Mouse (Mus musculus): Measurements from ENCODE around the gene Pgap2. TPM values are rescaled to one million over a fixed set of nuclear protein-coding genes. Genes with fewer than 3 reads are reported as not detected.

The Pgap2 gene
- total and polyA plus RNA-seq, 3 experiments, result 21.1 to 91.1 TPM; not detected in 1

GRCm38 (mm10) chr7:102222336-102222735 is 12.3 kb downstream of the Pgap2 start (continued):
- no peak for TF ChIP-seq MAFK (IDR thresholded peaks at IDR 0.05; ENCODE audit: borderline replicate concordance, low read depth, low read length)
- TF ChIP-seq TAL1 (IDR thresholded peaks at IDR 0.05; ENCODE audit: low read length), result no peak
- TF ChIP-seq ZC3H11A (IDR thresholded peaks at IDR 0.05; ENCODE audit: low read depth, low read length), result 0 out of 2 replicates have a peak, but pooled peaks have one; percentile 11
- peak; percentile 35 for TF ChIP-seq RAD21 (IDR thresholded peaks at IDR 0.05; ENCODE audit: low read depth, low read length)
- TF ChIP-seq USF2 (IDR thresholded peaks at IDR 0.05; ENCODE audit: borderline replicate concordance in 1 of 2, insufficient read depth in 1 of 2, low read depth in 1 of 2, low read length in 2 of 2), result no peak
- TF ChIP-seq CHD1 (IDR thresholded peaks at IDR 0.05; ENCODE audit: low read depth, low read length), result 0 out of 2 replicates have a peak, but pooled peaks have one; percentile 42
- no peak for TF ChIP-seq MXI1 (IDR thresholded peaks at IDR 0.05; ENCODE audit: low read depth, low read length)
- TF ChIP-seq ZNF384 (IDR thresholded peaks at IDR 0.05; ENCODE audit: low read depth, low read length), result no peak
- no peak for TF ChIP-seq POLR2A (IDR thresholded peaks at IDR 0.05; ENCODE audit: control insufficient read depth in 1 of 2, insufficient read depth in 1 of 2, low read depth in 1 of 2, low read length in 2 of 2, poor library complexity in 1 of 2)
- TF ChIP-seq CHD2 (IDR thresholded peaks at IDR 0.05; ENCODE audit: low read length), result no peak
- TF ChIP-seq E2F4 (IDR thresholded peaks at IDR 0.05; ENCODE audit: borderline replicate concordance, low read depth, low read length), result no peak
- TF ChIP-seq TCF12 (IDR thresholded peaks at IDR 0.05; ENCODE audit: low read depth, low read length), result no peak
- no peak for TF ChIP-seq NRF1 (IDR thresholded peaks at IDR 0.05; ENCODE audit: insufficient read depth, low read depth, low read length, poor library complexity, severe bottlenecking)
- peak in 2 of 3 experiments; percentile 54 to 63; a peak in 4 of 6 replicates for TF ChIP-seq CTCF (IDR thresholded peaks at IDR 0.05 in 2 of 3, conservative IDR thresholded peaks at IDR 0.05 in 1 of 3; ENCODE audit: control insufficient read depth in 1 of 3, insufficient read depth in 1 of 3, low read depth in 2 of 3, low read length in 3 of 3, poor library complexity in 1 of 3, severe bottlenecking in 1 of 3)
- no peak for TF ChIP-seq MYC (IDR thresholded peaks at IDR 0.05; ENCODE audit: low read depth, low read length)
- peak; percentile 54 for TF ChIP-seq SIN3A (IDR thresholded peaks at IDR 0.05; ENCODE audit: low read length)
- no peak for TF ChIP-seq ELF1 (IDR thresholded peaks at IDR 0.05; ENCODE audit: low read depth, low read length)

GRCm38 (mm10) chr7:102222830-102223556 is 13.0 kb downstream of the Pgap2 start:
- Histone ChIP-seq H3K79me2 (ENCODE audit: control insufficient read depth, insufficient read depth, low read length, poor library complexity) (peaks cover 3% of the 10 kb centered on the region), H3K4me3 (ENCODE audit: control insufficient read depth in 1 of 2, insufficient read depth in 1 of 2, low read depth in 2 of 2, low read length in 2 of 2) (peak overlapping the region; percentile 87 to 90), H3K36me3 (ENCODE audit: control insufficient read depth in 1 of 2, insufficient read depth in 2 of 2, low read length in 2 of 2) (peaks cover 0 to 9% of the 10 kb centered on the region in 2 experiments; a peak in 2 of 4 replicates), H3K9me3 (replicated peaks; ENCODE audit: insufficient read depth, low read length) (no peaks in the 10 kb centered on the region), H3K27me3 (ENCODE audit: control insufficient read depth in 1 of 2, insufficient read depth in 2 of 2, low read length in 2 of 2) (no peaks in the 10 kb centered on the region), H3K9ac (ENCODE audit: control insufficient read depth, low read depth, low read length, poor library complexity, severe bottlenecking) (peak overlapping the region; percentile 89), H3K4me1 (ENCODE audit: control insufficient read depth in 1 of 2, insufficient read depth in 2 of 2, low read length in 2 of 2) (peaks cover 0 to 9% of the 10 kb centered on the region in 2 experiments; a peak in 2 of 4 replicates), H3K27ac (ENCODE audit: control insufficient read depth, low read depth, low read length) (peak overlapping the region; percentile 76)
- TF ChIP-seq MAX (IDR thresholded peaks at IDR 0.05; ENCODE audit: low read length) (peak; percentile 2; the same call in 1 of the 2 replicates), MAZ (IDR thresholded peaks at IDR 0.05; ENCODE audit: low read depth, low read length) (peak; percentile 57; the same call in 1 of the 2 replicates), TCF12 (IDR thresholded peaks at IDR 0.05; ENCODE audit: low read depth, low read length) (no peak), NRF1 (IDR thresholded peaks at IDR 0.05; ENCODE audit: insufficient read depth, low read depth, low read length, poor library complexity, severe bottlenecking) (no peak), ZNF384 (IDR thresholded peaks at IDR 0.05; ENCODE audit: low read depth, low read length) (peak; percentile 77), POLR2AphosphoS5 (IDR thresholded peaks at IDR 0.05; ENCODE audit: borderline replicate concordance, low read depth, low read length) (no peak), POLR2A (IDR thresholded peaks at IDR 0.05; ENCODE audit: control insufficient read depth in 1 of 2, insufficient read depth in 1 of 2, low read depth in 1 of 2, low read length in 2 of 2, poor library complexity in 1 of 2) (peak; percentile 50; a peak in 3 of 4 replicates), EP300 (IDR thresholded peaks at IDR 0.05; ENCODE audit: low read depth in 1 of 2, low read length in 2 of 2) (no peak), NELFE (IDR thresholded peaks at IDR 0.05; ENCODE audit: low read depth, low read length) (peak; percentile 52), MXI1 (IDR thresholded peaks at IDR 0.05; ENCODE audit: low read depth, low read length) (peak; percentile 46; the same call in 1 of the 2 replicates), SIN3A (IDR thresholded peaks at IDR 0.05; ENCODE audit: low read length) (peak; percentile 34; the same call in 1 of the 2 replicates)
- DNase-seq (ENCODE audit: low read depth, low spot score), result peak; percentile 90
